Mouse (Mus musculus) limb, embryonic 14.5 days (tissue): Measurements from ENCODE around the gene Qrich1. TPM values are rescaled to one million over a fixed set of nuclear protein-coding genes. Genes with fewer than 3 reads are reported as not detected.

Experiments
- ATAC-seq: fragments of 200-750 bp; cut with Nextera tagmentation; 2 replicates; pipeline ENCODE4 v1.8.0; 2017; ENCODE audit warnings: low read depth, moderate number of reproducible peaks, moderate TSS enrichment; ENCODE audit not compliant: low FRiP score
- DNase-seq: peaks from one replicate; pipeline ENCODE4 v3.0.0-alpha.2; 2015; ENCODE audit warnings: low spot score
- H3K27ac ChIP-seq: fragments of 300-500 bp; sonication (generic); replicated peaks from 2 replicates; pipeline ENCODE4 v1.5.1; 2014; ENCODE audit warnings: low read depth, mild to moderate bottlenecking, low read length, moderate library complexity, mixed read lengths
- H3K27me3 ChIP-seq: fragments of 300-500 bp; sonication (generic); 2 replicates; pipeline ENCODE4 v1.6.1; 2014; ENCODE audit warnings: low read length, mixed read lengths; ENCODE audit not compliant: control insufficient read depth, insufficient read depth
- H3K36me3 ChIP-seq: fragments of 300-500 bp; sonication (generic); 2 replicates; pipeline ENCODE4 v1.6.1; 2014; ENCODE audit warnings: mild to moderate bottlenecking, low read length, moderate library complexity, mixed read lengths; ENCODE audit not compliant: control insufficient read depth, insufficient read depth
- H3K4me1 ChIP-seq: fragments of 300-500 bp; sonication (generic); 2 replicates; pipeline ENCODE4 v1.6.1; 2014; ENCODE audit warnings: antibody characterized with exemption, low read length, mixed read lengths; ENCODE audit not compliant: control insufficient read depth, insufficient read depth
- H3K4me2 ChIP-seq: fragments of 300-500 bp; sonication (generic); replicated peaks from 2 replicates; pipeline ENCODE4 v1.6.1; 2014; ENCODE audit warnings: low read depth, mild to moderate bottlenecking, low read length, moderate library complexity; ENCODE audit not compliant: severe bottlenecking
- H3K4me3 ChIP-seq: fragments of 300-500 bp; sonication (generic); replicated peaks from 2 replicates; pipeline ENCODE4 v1.5.1; 2014; ENCODE audit warnings: low read length
- H3K9ac ChIP-seq: fragments of 300-500 bp; sonication (generic); 2 replicates; pipeline ENCODE4 v1.6.1; 2014; ENCODE audit warnings: mild to moderate bottlenecking, low read depth, low read length, moderate library complexity; ENCODE audit not compliant: severe bottlenecking
- H3K9me3 ChIP-seq: fragments of 300-500 bp; sonication (generic); 2 replicates; pipeline ENCODE4 v1.6.1; 2016; ENCODE audit warnings: low read length; ENCODE audit not compliant: control insufficient read depth
- POLR2A ChIP-seq: fragments of 200-500 bp; IDR thresholded peaks from 2 replicates; pipeline ENCODE4 v1.8.0; 2012; ENCODE audit warnings: inconsistent platforms, mild to moderate bottlenecking, moderate library complexity, borderline replicate concordance; ENCODE audit not compliant: insufficient read depth, insufficient read length; ENCODE audit errors: extremely low read depth
- WGBS: fragments of 180-500 bp; shearing (Covaris S2); extraction: QIAGEN DNeasy Blood & Tissue Kit; methylation state at CpG from one replicate; pipeline ENCODE4 v1.1.7; 2014; 5-methylcytosine and 5-hydroxymethylcytosine counted together
- polyA plus RNA-seq, 2 experiments: library from polyadenylated mRNA; depleted of rRNA in 1 of 2; stranded (reverse) in 1 of 2; unstranded in 1 of 2; fragments of >200 nt; fragmentation: Nextera tagmentation in 1 of 2; extraction: Ambion mirVana in 1 of 2; gene quantifications; 2 replicates each; pipeline versions ENCODE4 v1.2.1 to v1.2.3; 2012 to 2014

The Qrich1 gene
- polyA plus RNA-seq, 2 experiments = 120 to 126 TPM

DNA sequence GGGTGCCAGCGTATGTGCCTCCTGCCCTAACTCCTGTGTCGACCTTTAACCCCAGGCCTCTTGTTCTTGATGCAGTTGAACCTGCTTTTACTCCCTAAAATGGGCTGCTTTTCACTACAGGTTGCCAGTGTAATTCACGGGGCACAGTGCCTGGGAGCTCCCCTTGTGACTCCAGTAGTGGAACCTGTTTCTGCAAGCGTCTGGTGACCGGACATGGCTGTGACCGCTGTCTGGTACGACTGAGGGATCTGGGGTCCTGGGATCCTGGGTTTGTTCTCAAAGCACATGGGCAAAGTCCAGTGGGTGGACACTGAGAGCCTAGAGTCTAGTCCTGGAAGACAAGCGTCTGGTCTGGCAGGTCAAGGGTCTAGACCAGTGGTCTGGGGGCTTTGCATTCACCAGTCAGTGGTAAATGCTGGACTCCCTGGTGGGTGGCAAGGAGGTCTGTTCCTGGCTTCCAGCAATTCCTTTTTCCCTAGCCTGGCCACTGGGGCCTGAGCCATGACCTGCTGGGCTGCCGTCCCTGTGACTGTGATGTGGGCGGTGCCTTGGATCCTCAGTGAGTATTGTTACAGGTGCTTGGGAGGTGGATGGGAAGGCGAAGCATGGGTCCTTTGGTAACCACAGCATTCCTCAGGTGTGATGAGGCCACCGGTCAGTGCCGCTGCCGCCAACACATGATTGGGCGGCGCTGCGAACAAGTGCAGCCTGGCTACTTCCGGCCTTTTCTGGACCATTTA is 33.4 kb upstream of the Qrich1 start:
- TF ChIP-seq POLR2A = no peak
- ATAC-seq = no peak
- Histone ChIP-seq H3K27ac (no peak overlapping the region), H3K27me3 (no peaks in the 10 kb centered on the region), H3K4me2 (no peak overlapping the region), H3K36me3 (peaks cover 73% of the 10 kb centered on the region), H3K9ac (no peak overlapping the region), H3K4me1 (peaks cover 14% of the 10 kb centered on the region), H3K9me3 (no peaks in the 10 kb centered on the region), H3K4me3 (no peak overlapping the region)
- no peak for DNase-seq
- 92% methylated on average over 18 of the region's 18 CpGs for WGBS

DNA sequence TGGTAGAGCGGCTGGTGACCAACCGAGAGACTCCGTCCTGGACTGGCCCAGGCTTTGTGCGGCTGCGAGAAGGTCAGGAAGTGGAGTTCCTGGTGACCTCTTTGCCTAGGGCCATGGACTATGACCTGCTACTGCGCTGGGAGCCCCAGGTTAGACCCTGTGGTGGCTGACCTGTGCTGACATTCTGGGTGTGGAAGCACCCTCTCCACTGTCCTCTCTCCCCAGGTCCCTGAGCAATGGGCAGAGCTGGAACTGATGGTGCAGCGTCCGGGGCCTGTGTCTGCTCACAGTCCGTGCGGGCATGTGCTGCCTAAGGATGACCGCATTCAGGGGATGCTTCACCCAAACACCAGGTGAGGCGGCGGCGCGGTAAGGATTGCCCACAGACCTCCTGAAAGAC is 32.6 kb upstream of the Qrich1 start:
- 96% methylated on average over 15 of the region's 15 CpGs for WGBS
- H3K4me3 ChIP-seq = no peak overlapping the region
- no peak for DNase-seq
- no peak for TF ChIP-seq POLR2A
- H3K4me2 ChIP-seq = no peak overlapping the region
- H3K9ac ChIP-seq = no peak overlapping the region
- H3K4me1 ChIP-seq = peaks cover 13% of the 10 kb centered on the region
- ATAC-seq = no peak
- H3K36me3 ChIP-seq = peaks cover 81% of the 10 kb centered on the region
- H3K9me3 ChIP-seq = no peaks in the 10 kb centered on the region
- H3K27ac ChIP-seq = no peak overlapping the region
- H3K27me3 ChIP-seq = no peaks in the 10 kb centered on the region

DNA sequence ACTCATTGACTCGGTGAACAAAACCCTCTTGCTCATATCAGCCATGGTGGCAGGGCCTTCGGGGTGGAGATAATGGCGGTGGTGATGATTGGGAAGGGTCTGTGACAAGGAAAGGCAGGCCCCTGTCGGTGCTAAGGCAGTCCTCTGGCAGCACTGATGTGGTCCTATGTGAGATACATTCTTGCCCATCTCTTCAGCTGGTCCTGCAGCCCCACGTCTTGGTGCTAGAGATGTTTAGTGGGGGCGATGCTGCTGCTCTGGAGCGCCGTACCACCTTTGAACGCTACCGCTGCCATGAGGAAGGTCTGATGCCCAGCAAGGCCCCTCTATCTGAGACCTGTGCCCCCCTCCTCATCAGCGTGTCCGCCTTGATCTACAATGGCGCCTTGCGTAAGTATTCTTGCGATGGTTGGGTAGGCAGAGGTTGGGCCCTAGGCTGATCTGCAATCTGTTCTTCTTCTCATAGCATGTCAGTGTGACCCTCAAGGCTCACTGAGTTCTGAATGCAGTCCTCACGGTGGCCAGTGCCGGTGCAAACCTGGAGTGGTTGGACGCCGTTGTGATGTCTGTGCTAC is 31.2 kb upstream of the Qrich1 start:
- Histone ChIP-seq H3K4me1 (peaks cover 9% of the 10 kb centered on the region), H3K4me3 (no peak overlapping the region), H3K27me3 (no peaks in the 10 kb centered on the region), H3K4me2 (no peak overlapping the region), H3K9me3 (no peaks in the 10 kb centered on the region), H3K36me3 (peaks cover 91% of the 10 kb centered on the region), H3K27ac (no peak overlapping the region), H3K9ac (no peak overlapping the region)
- TF ChIP-seq POLR2A = no peak
- ATAC-seq (no peak), DNase-seq (no peak)
- 93% methylated on average over 19 of the region's 19 CpGs for WGBS

DNA sequence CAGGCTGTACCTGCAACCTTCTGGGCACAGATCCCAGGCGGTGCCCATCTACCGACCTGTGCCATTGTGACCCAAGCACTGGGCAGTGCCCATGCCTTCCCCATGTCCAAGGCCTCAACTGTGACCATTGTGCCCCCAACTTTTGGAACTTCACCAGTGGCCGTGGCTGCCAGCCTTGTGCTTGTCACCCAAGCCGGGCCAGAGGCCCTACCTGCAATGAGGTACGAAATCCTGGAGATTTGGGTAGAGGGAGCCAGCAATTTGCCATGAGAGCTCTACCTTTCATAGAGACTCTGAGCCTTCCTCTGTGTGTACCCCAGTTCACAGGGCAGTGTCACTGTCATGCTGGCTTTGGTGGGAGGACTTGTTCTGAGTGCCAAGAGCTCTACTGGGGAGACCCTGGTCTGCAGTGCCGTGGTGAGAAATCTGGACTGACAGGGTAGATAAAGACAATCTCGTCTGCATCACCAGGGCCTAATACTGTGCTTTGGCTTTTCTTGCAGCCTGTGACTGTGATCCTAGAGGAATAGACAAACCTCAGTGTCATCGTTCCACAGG is 29.6 kb upstream of the Qrich1 start:
- H3K9ac ChIP-seq = no peak overlapping the region

DNA sequence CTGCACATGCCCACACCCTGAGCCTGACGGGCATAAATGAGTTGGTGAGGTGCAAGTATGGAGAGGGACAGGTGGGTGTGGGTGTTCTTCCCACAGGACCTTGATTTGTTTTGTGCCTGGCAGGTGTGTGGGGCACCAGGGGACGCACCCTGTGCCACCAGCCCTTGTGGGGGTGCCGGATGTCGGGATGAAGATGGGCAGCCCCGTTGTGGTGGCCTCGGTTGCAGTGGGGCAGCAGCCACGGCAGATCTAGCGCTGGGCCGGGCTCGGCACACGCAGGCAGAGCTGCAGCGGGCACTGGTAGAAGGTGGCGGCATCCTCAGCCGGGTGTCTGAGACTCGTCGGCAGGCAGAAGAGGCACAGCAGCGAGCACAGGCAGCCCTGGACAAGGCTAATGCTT is 28.2 kb upstream of the Qrich1 start:
- DNase-seq (no peak), ATAC-seq (no peak)
- H3K9me3 ChIP-seq = no peaks in the 10 kb centered on the region
- H3K27me3 ChIP-seq = no peaks in the 10 kb centered on the region
- H3K36me3 ChIP-seq = peaks cover 83% of the 10 kb centered on the region
- TF ChIP-seq POLR2A = no peak
- H3K4me3 ChIP-seq = no peak overlapping the region
- H3K27ac ChIP-seq = no peak overlapping the region
- H3K9ac ChIP-seq = no peak overlapping the region
- H3K4me2 ChIP-seq = no peak overlapping the region
- 96% methylated on average over 17 of the region's 17 CpGs for WGBS
- peaks cover 12% of the 10 kb centered on the region for H3K4me1 ChIP-seq

More for the DNA sequence above, 29.6 kb upstream of the Qrich1 start:
- Histone ChIP-seq H3K27me3 (no peaks in the 10 kb centered on the region), H3K9me3 (no peaks in the 10 kb centered on the region), H3K36me3 (peaks cover 83% of the 10 kb centered on the region), H3K4me3 (no peak overlapping the region), H3K4me1 (peaks cover 9% of the 10 kb centered on the region), H3K4me2 (no peak overlapping the region), H3K27ac (no peak overlapping the region)
- 97% methylated on average over 8 of the region's 8 CpGs for WGBS
- DNase-seq (no peak), ATAC-seq (no peak)
- no peak for TF ChIP-seq POLR2A
